Mouse (Mus musculus): ENCODE data around the gene Olah.

- TF ChIP-seq EP300 (IDR thresholded peaks at IDR 0.05; ENCODE audit: low read depth): no peak
- TF ChIP-seq CTCF (IDR thresholded peaks at IDR 0.05; ENCODE audit: low read depth): no peak
Measured at GRCm38 (mm10) chr2:3430956-3431355, 33.9 kb upstream of the Olah start.

All from liver, postnatal 0 days (tissue).